Mouse (Mus musculus): ENCODE measurements around the gene Gm45208.

GRCm38 (mm10) chrX:7765281-7765670 is 43.2 kb downstream of the Gm45208 start:
- TF ChIP-seq USF1 (IDR thresholded peaks at IDR 0.05; ENCODE audit: low read depth), result no peak
- no peak for TF ChIP-seq REST (IDR thresholded peaks at IDR 0.05; ENCODE audit: insufficient read depth, insufficient read length)
- TF ChIP-seq TCF12 (IDR thresholded peaks at IDR 0.05; ENCODE audit: insufficient read depth, poor library complexity, severe bottlenecking), result no peak
- TF ChIP-seq POLR2A (IDR thresholded peaks at IDR 0.05; ENCODE audit: insufficient read length, low read depth), result no peak
- no peak for TF ChIP-seq TCF3 (IDR thresholded peaks at IDR 0.05; ENCODE audit: insufficient read length, low read depth)
- no peak for TF ChIP-seq MAX (IDR thresholded peaks at IDR 0.05; ENCODE audit: low read depth)
- TF ChIP-seq CEBPB (IDR thresholded peaks at IDR 0.05; ENCODE audit: insufficient read depth, poor library complexity, severe bottlenecking), result no peak
- no peak for TF ChIP-seq MYOD1 (IDR thresholded peaks at IDR 0.05; ENCODE audit: control insufficient read depth in 1 of 3, insufficient read length in 2 of 3, low read depth in 2 of 3)
- TF ChIP-seq E2F4 (IDR thresholded peaks at IDR 0.05; ENCODE audit: insufficient read depth), result no peak
